Mouse (Mus musculus) retina, postnatal 7 days (tissue): ENCODE data around the gene Wdr18.

Experiments
- DNase-seq: peaks from one replicate; pipeline ENCODE4 v3.0.0-alpha.2; 2012; ENCODE audit warnings: low read depth, low spot score

Wdr18 gene

GRCm38 (mm10) chr10:79927324-79928029 is 32.5 kb upstream of the Wdr18 start:
- no peak for DNase-seq

GRCm38 (mm10) chr10:79928030-79928694 is 31.8 kb upstream of the Wdr18 start:
- DNase-seq: no peak

- no peak for DNase-seq
These were observed 30.8 kb upstream of the Wdr18 start for GRCm38 (mm10) chr10:79928907-79929701.

GRCm38 (mm10) chr10:79929967-79930825 is 29.8 kb upstream of the Wdr18 start:
- DNase-seq: no peak

DNA sequence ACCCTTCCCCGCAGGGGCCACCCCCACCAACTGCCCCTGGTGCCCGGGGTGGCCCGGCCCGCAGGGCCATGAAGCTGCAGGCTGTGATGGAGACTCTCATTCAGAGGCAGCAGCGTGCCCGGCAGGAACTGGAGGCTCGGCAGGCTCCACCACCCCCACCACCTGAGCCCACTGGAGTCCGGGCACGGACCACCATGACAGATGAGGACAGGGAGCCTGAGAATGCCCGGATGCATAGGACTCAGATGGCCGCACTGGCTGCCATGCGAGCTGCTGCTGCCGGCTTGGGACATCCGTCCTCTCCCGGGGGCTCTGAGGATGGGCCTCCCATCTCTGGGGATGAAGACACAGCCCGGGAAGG is 29.1 kb upstream of the Wdr18 start:
- no peak for DNase-seq

DNA sequence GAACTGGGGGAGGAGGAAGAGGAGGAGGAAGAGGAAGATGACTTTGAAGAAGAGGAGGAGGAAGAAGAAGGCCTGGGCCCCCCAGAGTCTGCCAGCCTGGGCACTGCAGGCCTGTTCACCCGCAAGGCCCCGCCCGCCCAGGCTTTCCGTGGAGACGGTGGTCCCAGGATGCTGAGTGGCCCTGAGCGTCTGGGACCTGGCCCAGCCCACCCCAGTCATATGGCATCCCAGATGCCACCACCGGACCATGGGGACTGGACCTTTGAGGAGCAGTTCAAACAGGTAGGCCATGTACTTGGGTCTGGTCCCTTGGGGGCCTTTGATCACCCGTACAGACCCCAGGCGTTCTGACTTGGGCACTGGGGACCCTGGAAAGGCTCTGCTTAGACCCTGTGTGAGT is 28.2 kb upstream of the Wdr18 start:
- no peak for DNase-seq

GRCm38 (mm10) chr10:79932736-79933135 is 27.2 kb upstream of the Wdr18 start:
- no peak for DNase-seq

DNA sequence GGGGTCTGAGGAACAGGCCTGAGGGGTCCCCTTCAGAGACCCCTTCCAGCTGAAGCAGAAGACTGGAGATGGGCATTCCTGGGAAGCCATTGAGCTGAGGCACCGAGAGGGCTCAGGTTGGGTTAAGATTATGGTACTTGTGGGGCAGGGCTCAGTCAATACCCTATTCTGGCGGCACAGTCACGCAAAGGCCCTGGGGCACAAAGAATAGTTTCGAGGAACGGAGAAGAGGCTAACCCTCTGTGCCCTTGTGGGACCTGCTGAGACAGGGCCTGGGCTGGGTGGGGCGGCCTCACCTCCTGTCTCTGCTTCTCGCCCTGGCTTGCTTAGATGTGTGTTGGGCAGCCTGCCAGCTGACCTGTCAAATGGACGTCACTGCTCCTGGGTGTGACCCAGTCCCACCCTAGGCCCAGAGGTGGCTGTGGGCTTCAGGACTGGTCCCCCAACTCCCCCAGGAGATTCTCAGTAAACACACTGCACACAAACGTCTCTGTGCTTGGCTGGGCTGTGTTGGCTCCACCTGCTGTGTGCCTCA is 26.7 kb upstream of the Wdr18 start:
- no peak for DNase-seq

DNA sequence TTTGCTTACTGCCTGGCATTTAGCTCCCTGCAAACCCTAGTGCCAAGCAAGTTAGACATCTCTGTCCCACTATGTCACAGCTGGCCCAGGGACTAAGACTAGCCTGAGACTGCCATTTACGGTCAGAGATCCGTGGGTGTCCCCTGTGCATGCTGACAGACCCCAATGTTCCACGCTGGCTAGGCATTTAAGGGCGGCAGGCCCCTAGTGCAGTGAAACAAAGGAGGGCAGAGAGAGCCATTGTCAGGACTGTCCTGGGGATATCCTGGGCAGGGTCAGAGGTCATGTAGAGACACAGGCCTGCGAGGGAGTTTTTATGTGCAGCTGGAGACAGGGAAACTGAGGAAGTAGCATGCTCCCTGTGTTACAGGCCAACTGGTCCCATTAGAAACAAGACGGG is 26.1 kb upstream of the Wdr18 start:
- DNase-seq: no peak

DNA sequence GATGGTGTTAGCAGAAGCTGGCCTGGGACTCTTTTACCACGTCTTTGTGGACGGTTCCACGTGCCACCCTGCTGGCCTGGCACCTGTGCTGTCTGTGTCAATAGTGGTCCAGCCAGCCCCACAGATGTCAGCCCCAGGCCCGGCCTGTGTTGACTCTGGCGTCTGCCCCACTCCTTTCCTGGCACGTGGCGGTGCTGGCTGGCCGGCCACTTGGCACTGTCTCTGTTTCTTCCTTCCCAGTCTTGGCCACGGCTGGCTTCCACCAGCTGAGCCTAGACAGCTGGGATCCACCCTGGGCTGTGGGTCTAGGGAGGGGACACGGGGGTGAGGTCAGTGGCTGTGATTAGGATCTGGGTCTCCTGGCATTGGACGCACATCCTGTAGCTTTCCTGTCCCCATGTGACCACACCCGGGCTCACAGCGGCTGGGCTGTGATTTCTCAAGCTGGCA is 25.7 kb upstream of the Wdr18 start:
- DNase-seq: no peak

- no peak for DNase-seq
These were observed 25.0 kb upstream of the Wdr18 start for GRCm38 (mm10) chr10:79934794-79935569.

DNA sequence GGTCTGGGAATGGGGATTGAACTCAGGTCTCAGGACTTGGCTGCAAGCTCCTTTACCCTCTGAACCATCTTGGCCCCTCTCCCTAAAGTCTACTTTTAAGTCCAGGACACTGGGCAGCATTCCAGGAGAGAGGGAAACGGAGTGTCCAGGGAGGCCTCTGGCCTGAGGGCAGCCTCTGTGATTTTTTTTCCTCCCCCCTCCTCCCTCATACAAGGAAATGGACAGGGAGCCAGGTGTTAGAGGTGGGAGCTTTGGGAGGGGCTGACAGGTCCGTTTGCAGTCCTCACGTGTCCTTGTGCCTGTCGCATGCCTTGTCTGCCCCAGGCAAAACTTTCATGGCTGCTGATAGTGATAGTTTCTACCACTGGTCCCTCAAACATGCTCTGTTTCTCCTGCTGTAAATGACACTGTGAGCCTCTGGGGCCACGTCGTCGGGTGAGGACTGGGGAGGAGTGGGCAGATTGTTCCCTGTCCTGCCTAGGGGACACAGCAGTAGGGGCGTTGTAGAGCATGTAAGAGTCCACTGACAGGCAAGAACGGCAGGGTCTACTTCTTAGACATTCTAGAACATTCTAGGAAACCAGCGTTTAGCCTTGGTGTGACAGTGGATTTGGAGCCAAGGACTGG is 23.6 kb upstream of the Wdr18 start:
- no peak for DNase-seq

DNA sequence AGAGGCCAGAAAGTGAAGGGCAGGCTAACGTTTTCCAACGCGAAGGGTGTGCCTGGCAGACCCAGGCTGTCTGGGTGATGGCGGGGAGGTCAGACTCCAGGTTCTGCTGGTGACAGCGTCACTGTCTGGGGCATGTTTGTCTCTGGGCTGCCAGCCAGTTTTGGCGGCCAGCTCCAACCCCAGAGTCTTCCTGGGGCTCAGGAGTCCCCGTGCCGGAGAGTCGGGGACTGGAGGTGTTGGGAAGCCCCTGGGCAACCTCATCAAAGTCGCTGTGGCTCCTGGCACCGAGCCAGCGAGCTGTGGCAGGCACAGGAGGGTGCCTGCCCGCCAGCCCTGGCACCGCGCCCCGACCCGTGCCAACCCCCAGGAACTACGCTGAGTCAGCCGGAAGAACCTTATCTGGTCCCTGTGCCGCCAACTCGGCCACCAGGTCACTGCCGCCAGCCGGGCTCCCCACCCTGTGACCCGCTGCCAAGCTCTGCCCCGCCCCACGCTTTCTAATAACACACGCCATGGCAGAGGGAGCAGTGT is 23.0 kb upstream of the Wdr18 start:
- no peak for DNase-seq

DNA sequence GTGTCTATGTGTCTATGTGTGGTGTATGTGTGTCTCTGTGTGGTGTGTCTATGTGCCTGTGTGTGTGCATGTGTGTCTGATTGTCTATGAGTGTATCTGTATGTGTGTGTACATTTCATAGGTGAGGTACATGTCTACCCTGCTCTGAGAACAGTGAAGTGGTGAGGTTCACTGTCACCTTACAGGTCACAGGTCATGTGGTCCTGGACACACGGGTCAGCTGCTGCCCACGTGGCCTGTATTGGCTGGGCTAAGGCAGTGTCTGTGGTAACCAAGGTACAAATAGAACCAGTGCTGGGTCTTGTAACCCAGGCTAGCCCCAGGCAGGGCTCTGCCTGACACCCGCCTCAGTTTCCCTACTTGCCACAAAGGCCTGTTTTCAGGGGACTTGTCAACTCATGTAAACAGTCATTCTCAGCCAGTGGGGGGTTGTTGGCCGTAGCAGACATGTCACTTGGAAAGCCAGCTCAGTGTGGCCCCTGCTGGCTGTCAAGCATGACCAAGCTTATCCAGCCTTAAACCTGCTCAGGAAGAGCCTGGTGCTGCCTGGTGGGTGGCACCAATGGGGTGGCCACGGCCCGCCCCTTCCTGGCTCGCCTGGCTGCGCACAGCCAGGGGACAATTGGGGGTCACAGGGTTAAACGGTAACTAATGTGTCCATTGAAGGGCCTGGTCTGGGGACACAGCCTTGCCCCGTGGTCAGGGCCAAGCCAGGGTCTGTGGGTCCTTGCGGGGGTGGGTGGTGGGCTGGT is 22.0 kb upstream of the Wdr18 start:
- no peak for DNase-seq

GRCm38 (mm10) chr10:79940749-79941148 is 19.2 kb upstream of the Wdr18 start:
- no peak for DNase-seq

- DNase-seq: no peak
These were observed 17.0 kb upstream of the Wdr18 start for GRCm38 (mm10) chr10:79942988-79943387.

DNA sequence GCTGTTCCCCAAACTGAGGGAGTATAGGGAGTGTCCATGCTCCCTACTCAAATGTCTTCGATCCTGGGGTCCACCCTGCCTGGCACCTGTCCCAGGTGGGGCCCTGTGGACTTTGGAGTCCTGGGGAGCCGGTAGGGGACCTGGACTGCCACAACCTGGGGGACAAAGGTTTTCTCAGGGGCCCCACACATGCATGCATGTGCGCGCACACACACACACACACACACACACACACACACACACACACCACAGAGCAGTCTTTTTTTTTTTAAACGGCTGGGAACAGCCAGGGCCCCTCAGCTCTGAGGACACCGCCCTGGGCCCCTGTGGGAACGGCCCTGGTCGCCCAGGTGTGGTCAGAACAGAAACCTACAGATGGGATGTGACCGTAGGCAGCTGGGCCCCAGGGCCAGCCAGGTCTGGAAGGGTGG is 16.5 kb upstream of the Wdr18 start:
- DNase-seq: no peak

DNA sequence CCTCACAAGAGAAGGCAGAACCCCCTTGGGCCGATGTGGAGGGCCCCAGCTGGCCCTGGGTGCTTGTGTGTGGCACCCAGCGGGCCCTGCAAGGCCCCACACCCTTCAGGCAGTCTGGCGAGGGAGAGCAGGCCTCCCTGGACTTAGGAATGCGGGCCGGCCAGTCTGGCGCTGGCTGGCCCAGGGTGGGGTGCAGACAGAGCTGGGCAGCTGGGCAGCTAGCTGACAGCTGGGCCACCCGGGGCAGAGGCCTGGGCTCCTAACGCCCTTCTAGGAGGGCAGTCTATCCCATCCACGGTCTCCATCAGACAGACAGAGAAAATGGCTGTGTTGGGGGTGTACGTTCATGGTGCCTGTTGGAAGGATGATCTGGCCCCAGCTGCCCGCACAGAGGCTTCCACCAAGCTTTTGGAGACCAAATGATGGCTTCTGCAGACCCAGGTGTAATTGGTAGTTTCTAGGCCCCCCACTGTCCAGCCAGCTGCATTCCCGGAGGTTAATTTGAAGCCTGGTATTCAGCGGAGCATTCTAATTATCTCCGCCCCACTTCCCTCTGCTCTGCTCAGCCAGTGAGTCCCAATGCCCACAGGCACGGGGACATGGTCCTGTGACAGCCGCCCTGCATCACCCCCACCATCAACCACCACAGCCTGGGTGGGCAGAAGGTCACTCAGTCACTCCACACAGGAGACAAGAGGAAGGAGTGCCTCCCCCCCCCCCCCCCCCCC is 14.3 kb upstream of the Wdr18 start:
- no peak for DNase-seq
